Mouse (Mus musculus) mature B cell (primary cell): ENCODE measurements around the gene Csn3.

Source experiments
- in situ Hi-C: fragments of 300-500 bp; cut with MboI; formaldehyde crosslinking; loops from 2 replicates; pipeline ENCODE4 v1.14.3; 2019

Gene Csn3

DNA sequence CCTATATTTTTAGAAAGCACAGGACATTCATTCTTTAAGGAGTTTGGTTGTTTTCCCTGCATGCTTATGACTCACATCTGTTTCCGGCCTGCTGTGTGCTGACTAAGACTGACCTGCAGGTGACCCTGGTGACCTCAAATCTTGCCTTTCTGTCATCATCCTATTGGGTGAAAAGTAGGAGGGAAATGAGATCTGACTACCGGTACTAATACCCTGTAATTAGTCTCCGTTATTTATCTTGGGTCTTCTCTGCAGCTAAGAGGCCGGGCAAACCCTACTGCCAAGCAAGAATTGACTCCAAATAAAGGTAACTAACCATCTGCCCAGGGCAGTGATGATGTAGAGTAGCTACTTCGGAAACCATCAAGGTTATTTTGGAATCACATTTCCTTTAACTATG is at the start of gene Csn3:
Gene Csn3 (plus strand): TSS at position 208 of the 400 bp plus-strand sequence.
- in situ Hi-C loops = no loop called here

DNA sequence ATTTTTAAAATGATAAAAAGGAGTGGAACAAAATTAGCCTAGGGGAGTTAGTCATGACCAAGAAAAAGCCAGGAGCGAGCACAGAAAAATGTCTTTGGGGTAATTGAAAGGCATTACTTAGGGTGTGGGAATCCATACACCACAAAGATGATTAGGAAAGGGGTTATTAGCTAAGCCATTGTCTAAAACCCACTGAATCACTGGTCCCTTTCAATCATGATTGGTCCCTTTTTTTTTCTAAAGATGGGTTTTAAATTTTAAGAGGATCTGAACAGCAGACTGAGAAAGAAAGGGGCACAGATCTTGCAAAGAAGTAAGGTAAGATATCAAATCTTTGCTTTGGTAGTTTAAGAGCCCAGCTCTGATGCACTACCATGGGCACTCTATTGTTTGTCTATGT is 40.6 kb upstream of the Csn3 start, which contains the start of gene Odam:
Gene Odam (plus strand): TSS at position 301 of the 400 bp plus-strand sequence.
- in situ Hi-C loops = no loop called here

DNA sequence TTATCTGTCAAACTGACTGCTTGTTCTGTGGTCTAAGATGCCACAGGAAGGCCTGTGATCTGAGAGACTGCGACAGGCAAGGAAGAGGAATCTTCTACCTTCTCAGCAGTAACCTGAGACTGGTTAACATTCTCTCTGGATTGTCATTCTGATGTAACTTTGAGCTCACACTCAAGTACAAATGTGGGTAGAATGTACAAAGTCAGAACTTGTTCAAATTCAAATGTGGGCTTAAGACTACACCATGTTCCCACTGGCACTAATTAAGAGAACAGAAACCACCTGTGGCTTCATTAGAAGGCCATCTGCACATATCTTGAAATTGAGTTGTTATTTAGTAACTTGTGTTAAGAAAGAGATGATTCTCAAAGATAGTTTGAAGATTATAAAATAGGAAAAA is 6.2 kb downstream of the Csn3 start:
- in situ Hi-C loops = no loop called here

GRCm38 (mm10) chr5:87940752-87941151 is 15.4 kb downstream of the Csn3 start:
- in situ Hi-C loops = no loop called here

DNA sequence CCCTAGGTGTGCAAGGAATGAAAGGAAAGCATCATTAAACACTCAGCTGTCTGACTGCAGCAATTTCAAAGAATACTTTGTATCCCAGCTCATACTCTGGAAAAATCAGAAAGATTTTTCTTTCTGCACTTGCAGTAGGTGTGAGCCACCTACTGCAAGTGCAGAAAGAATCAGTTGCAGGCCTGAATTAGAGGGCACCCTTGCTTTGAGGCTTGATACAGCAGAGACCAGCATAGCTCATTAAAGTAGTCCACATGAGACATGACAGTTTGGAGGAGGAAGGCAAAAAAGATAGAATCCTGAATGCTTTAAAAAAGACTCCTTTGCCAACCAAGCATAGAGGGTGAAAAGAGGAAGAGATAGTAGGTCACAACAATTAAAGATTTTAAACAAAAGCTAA is 17.1 kb downstream of the Csn3 start:
- in situ Hi-C loops = no loop called here

GRCm38 (mm10) chr5:87951836-87952235 is 26.5 kb downstream of the Csn3 start:
- in situ Hi-C loops = no loop called here

- in situ Hi-C loops = no loop called here
Measured at GRCm38 (mm10) chr5:87969201-87969600, 43.8 kb downstream of the Csn3 start, which contains the start of the genes 2310003L06Rik and Gm28434. Gene 2310003L06Rik (plus strand): TSS chr5:87969459. Gene Gm28434 (plus strand): TSS chr5:87969517.

DNA sequence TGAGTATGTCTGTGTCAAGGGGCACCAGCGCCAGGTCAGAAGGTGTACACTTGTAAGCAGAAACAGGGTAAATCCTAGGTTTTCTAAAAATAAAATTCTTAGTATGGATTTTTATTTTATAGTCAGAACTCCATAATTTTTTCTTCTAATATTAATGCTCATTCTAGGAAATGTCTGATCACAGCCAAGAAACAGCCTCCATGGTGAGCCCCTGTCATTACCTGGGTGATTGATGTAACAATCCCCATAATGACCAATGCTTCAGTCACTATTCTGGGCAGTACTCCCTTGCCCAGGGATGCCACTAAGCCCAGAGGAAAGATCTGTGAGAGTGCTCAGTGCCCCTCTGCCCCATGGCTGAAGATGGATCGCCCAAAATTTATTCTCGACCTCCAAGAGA is 53.8 kb downstream of the Csn3 start, which contains the start of gene Cabs1:
Gene Cabs1 (plus strand): TSS at position 301 of the 400 bp plus-strand sequence.
- in situ Hi-C loops = no loop called here
